Comparison of ENCODE assay signal across 10 mouse cellular contexts in genomic region chr16:37916818-37917201, GRCm38 (mm10). TPM values are rescaled to one million over a fixed set of nuclear protein-coding genes. Genes with fewer than 3 reads are reported as not detected.
DNase-seq lines count a peak whose midpoint lies in the region; ATAC-seq and TF ChIP-seq lines count a peak whose summit lies in the region.
"Had no signal": no experiment of that assay in that cellular context is flagged by ENCODE, and none has a peak within 500 bp of the region (broad histone marks: within the 10 kb centered on the region; RNA-seq: fewer than 3 reads in every experiment).

No protein-coding gene starts in this region.

- intact Hi-C loops in heart, postnatal 10 days (cut with DNase I) = no loop called here

- H3K36me3 ChIP-seq in heart, embryonic 13.5 days = no peaks in the 10 kb centered on the region
- H3K36me3 ChIP-seq in E14TG2a.4 (ENCODE audit: insufficient read depth, low read length) = no peaks in the 10 kb centered on the region
- H3K36me3 ChIP-seq in hindbrain, embryonic 12.5 days = no peaks in the 10 kb centered on the region
- H3K36me3 ChIP-seq in midbrain, embryonic 14.5 days (ENCODE audit: control insufficient read depth, insufficient read depth, low read length) = no peaks in the 10 kb centered on the region

- no peak for DNase-seq in heart, postnatal 10 days
- DNase-seq in midbrain, embryonic 14.5 days = peak; percentile 18
- no peak for DNase-seq in cerebellum, adult 11 months
- no peak for DNase-seq in embryo, embryonic 10 days (ENCODE audit: low spot score)

- 38% methylated on average over 7 of the region's 7 CpGs for WGBS in heart, embryonic 13.5 days
- 19% methylated on average over 7 of the region's 7 CpGs for WGBS in hindbrain, embryonic 12.5 days
- WGBS in midbrain, embryonic 14.5 days = 14% methylated on average over 7 of the region's 7 CpGs

- peaks cover 6% of the 10 kb centered on the region; the same call in 1 of the 2 replicates for H3K4me1 ChIP-seq in heart, embryonic 13.5 days
- peaks cover 8% of the 10 kb centered on the region; the same call in 1 of the 2 replicates for H3K4me1 ChIP-seq in E14TG2a.4 (replicated peaks; ENCODE audit: low read depth, low read length)
- peaks cover 9% of the 10 kb centered on the region; the same call in 1 of the 2 replicates for H3K4me1 ChIP-seq in hindbrain, embryonic 12.5 days
- 0 out of 2 replicates have a peak, but pooled peaks cover 14% of the 10 kb centered on the region for H3K4me1 ChIP-seq in midbrain, embryonic 14.5 days (ENCODE audit: control insufficient read depth, insufficient read depth, low read length)

- ATAC-seq in heart, embryonic 13.5 days (ENCODE audit: extremely low read depth, insufficient number of reproducible peaks, low FRiP score, low TSS enrichment) = no peak
- no peak for ATAC-seq in hindbrain, embryonic 12.5 days (ENCODE audit: low FRiP score)
- ATAC-seq in midbrain, embryonic 14.5 days (ENCODE audit: low FRiP score, low TSS enrichment) = no peak
- no peak; the same call in 1 of the 2 replicates for ATAC-seq in granulocyte monocyte progenitor cell, adult 5-6 weeks (replicated peaks; ENCODE audit: poor library complexity, severe bottlenecking)

- H3K9me3 ChIP-seq in heart, embryonic 13.5 days = no peaks in the 10 kb centered on the region
- H3K9me3 ChIP-seq in E14TG2a.4 (ENCODE audit: low read length) = no peaks in the 10 kb centered on the region
- H3K9me3 ChIP-seq in hindbrain, embryonic 12.5 days (replicated peaks) = no peaks in the 10 kb centered on the region
- H3K9me3 ChIP-seq in midbrain, embryonic 14.5 days (ENCODE audit: control insufficient read depth, low read length) = no peaks in the 10 kb centered on the region

- H3K4me3 ChIP-seq in heart, embryonic 13.5 days = peak overlapping the region; percentile 62
- peak overlapping the region; percentile 78 for H3K4me3 ChIP-seq in E14TG2a.4 (replicated peaks; ENCODE audit: low read length)
- H3K4me3 ChIP-seq in hindbrain, embryonic 12.5 days = peak overlapping the region; percentile 54
- peak overlapping the region; percentile 53 for H3K4me3 ChIP-seq in midbrain, embryonic 14.5 days (replicated peaks; ENCODE audit: low read depth, low read length)

- peak overlapping the region; percentile 94 for H3K4me2 ChIP-seq in heart, embryonic 13.5 days
- H3K4me2 ChIP-seq in hindbrain, embryonic 12.5 days (replicated peaks) = peak overlapping the region; percentile 89
- H3K4me2 ChIP-seq in midbrain, embryonic 14.5 days (ENCODE audit: low read length) = peak overlapping the region; percentile 74

- no peak overlapping the region for H3K27ac ChIP-seq in heart, embryonic 13.5 days (replicated peaks)
- no peak overlapping the region for H3K27ac ChIP-seq in hindbrain, embryonic 12.5 days
- 0 out of 2 replicates have a peak overlapping the region, but pooled peaks have one; percentile 58 for H3K27ac ChIP-seq in midbrain, embryonic 14.5 days (replicated peaks; ENCODE audit: low read depth, low read length)

- no peak for TF ChIP-seq CTCF in E14TG2a.4 (conservative IDR thresholded peaks at IDR 0.05; ENCODE audit: low read length)

- peaks cover 33% of the 10 kb centered on the region for H3K27me3 ChIP-seq in heart, embryonic 13.5 days (replicated peaks)
- peaks cover 57% of the 10 kb centered on the region for H3K27me3 ChIP-seq in E14TG2a.4 (ENCODE audit: insufficient read depth, low read length)
- H3K27me3 ChIP-seq in hindbrain, embryonic 12.5 days = peaks cover 7% of the 10 kb centered on the region; the same call in 1 of the 2 replicates
- H3K27me3 ChIP-seq in midbrain, embryonic 14.5 days (ENCODE audit: control insufficient read depth, insufficient read depth, low read length) = peaks cover 3% of the 10 kb centered on the region; the same call in 1 of the 2 replicates

- H3K9ac ChIP-seq in heart, embryonic 13.5 days = 0 out of 2 replicates have a peak overlapping the region, but pooled peaks have one; percentile 80
- peak overlapping the region; percentile 72; the same call in 1 of the 2 replicates for H3K9ac ChIP-seq in hindbrain, embryonic 12.5 days
- peak overlapping the region; percentile 70 for H3K9ac ChIP-seq in midbrain, embryonic 14.5 days (replicated peaks; ENCODE audit: low read length)

RNA-seq across cellular contexts. Expression of gene Gpr156, which starts 0.5 kb away (rescaled TPM):
- polyA plus RNA-seq in heart, embryonic 13.5 days (2015; fragmentation: Nextera tagmentation; extraction: Ambion mirVana) = 0.47 and 0.52 TPM in 2 replicates
- under 1 TPM; 0.07 to 0.14 TPM for total RNA-seq in heart, postnatal 10 days (2021)
- 5.4 and 5.6 TPM in 2 replicates for polyA plus RNA-seq in hindbrain, embryonic 12.5 days (2016; fragmentation: Nextera tagmentation; extraction: Ambion mirVana)
- polyA plus RNA-seq in midbrain, embryonic 14.5 days (2014; fragmentation: Nextera tagmentation; extraction: Ambion mirVana) = 5.6 and 7.6 TPM in 2 replicates
- total RNA-seq in granulocyte monocyte progenitor cell, adult 5-6 weeks (2014; fragmentation: Nextera tagmentation) = not detected in 2 replicates
- total RNA-seq in granulocyte monocyte progenitor cell, adult 5-6 weeks (2017) = not detected in 2 replicates

RNA-seq across cellular contexts. Expression of gene Lrrc58, which starts 48.6 kb away (rescaled TPM):
- 35.0 and 37.1 TPM in 2 replicates for polyA plus RNA-seq in heart, embryonic 13.5 days (2015; fragmentation: Nextera tagmentation; extraction: Ambion mirVana)
- total RNA-seq in heart, postnatal 10 days (2021) = 100 to 1,000 TPM in 1 of 2 experiments, 10 to 100 TPM in 1; 89.1 to 116 TPM
- 65.8 and 72.1 TPM in 2 replicates for polyA plus RNA-seq in hindbrain, embryonic 12.5 days (2016; fragmentation: Nextera tagmentation; extraction: Ambion mirVana)
- polyA plus RNA-seq in midbrain, embryonic 14.5 days (2014; fragmentation: Nextera tagmentation; extraction: Ambion mirVana) = 43.1 and 46.6 TPM in 2 replicates
- total RNA-seq in granulocyte monocyte progenitor cell, adult 5-6 weeks (2014; fragmentation: Nextera tagmentation) = 59.3 and 60.5 TPM in 2 replicates
- 55.8 TPM in 2 replicates for total RNA-seq in granulocyte monocyte progenitor cell, adult 5-6 weeks (2017)

RNA-seq across cellular contexts. Expression of gene Gm36028, which starts 55.9 kb away (rescaled TPM):
- 0.31 and 0.57 TPM in 2 replicates for polyA plus RNA-seq in heart, embryonic 13.5 days (2015; fragmentation: Nextera tagmentation; extraction: Ambion mirVana)
- under 1 TPM in 1 of 2 experiments, not detected in 1; 0.45 TPM for total RNA-seq in heart, postnatal 10 days (2021)
- polyA plus RNA-seq in hindbrain, embryonic 12.5 days (2016; fragmentation: Nextera tagmentation; extraction: Ambion mirVana) = 0.26 TPM in 1 of 2 replicates, not detected in the other
- polyA plus RNA-seq in midbrain, embryonic 14.5 days (2014; fragmentation: Nextera tagmentation; extraction: Ambion mirVana) = 0.20 TPM in 1 of 2 replicates, not detected in the other
- total RNA-seq in granulocyte monocyte progenitor cell, adult 5-6 weeks (2014; fragmentation: Nextera tagmentation) = 0.92 TPM in 1 of 2 replicates, not detected in the other
- not detected in 2 replicates for total RNA-seq in granulocyte monocyte progenitor cell, adult 5-6 weeks (2017)
- total RNA-seq: gastrocnemius, postnatal 25 days had no signal
- polyA plus RNA-seq: small intestine, adult 2 months had no signal
